Mouse (Mus musculus) liver, adult 2 months (tissue): ENCODE results near the gene Mzt1.

Experiments used
- CTCF ChIP-seq: fragments of 200-500 bp; IDR thresholded peaks from 2 replicates; pipeline ENCODE4 v1.5.1; 2011; ENCODE audit warnings: low read depth, low read length, control low read depth
- POLR2A ChIP-seq: fragments of 200-500 bp; IDR thresholded peaks from 2 replicates; pipeline ENCODE4 v1.6.1; 2011; ENCODE audit warnings: low read length, control low read depth; ENCODE audit not compliant: insufficient read depth; ENCODE audit errors: extremely low read depth

DNA sequence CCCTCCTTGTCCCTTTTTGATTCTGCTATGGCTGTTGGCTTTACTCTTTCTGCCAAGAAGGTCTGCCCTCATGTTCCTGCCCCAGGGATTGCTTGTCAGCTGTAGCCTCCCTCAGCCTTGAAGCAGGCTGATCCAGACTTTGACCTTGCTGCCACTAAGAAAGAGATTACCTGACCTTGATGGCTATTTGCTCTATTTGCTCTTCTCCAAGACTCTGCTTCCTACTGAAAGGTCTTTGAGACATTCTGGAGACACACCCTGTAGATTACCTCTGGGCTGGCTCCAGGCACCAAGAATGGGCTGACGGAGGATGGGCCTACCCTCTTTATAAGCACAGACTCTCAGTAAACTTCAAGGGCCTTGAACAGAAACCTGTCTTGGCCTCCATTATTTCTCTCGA, 53.5 kb downstream of the Mzt1 start:
- TF ChIP-seq CTCF (no peak), POLR2A (no peak)
